ENCODE assay signal across 9 mouse cellular contexts in genomic region chr14:19974429-19974828, GRCm38 (mm10). TPM values are rescaled to one million over a fixed set of nuclear protein-coding genes. Genes with fewer than 3 reads are reported as not detected.
DNase-seq lines count a peak whose midpoint lies in the region; ATAC-seq lines count a peak whose summit lies in the region.
"Had no signal": no experiment of that assay in that cellular context is flagged by ENCODE, and none has a peak within 500 bp of the region (broad histone marks: within the 10 kb centered on the region; RNA-seq: fewer than 3 reads in every experiment).

No protein-coding gene starts in this region.

- peaks cover 29% of the 10 kb centered on the region for H3K4me1 ChIP-seq in lung, embryonic 15.5 days
- H3K4me1 ChIP-seq in intestine, embryonic 16.5 days (ENCODE audit: control insufficient read depth, insufficient read depth, low read length), result peaks cover 22% of the 10 kb centered on the region
- peaks cover 25% of the 10 kb centered on the region; the same call in 1 of the 2 replicates for H3K4me1 ChIP-seq in stomach, embryonic 14.5 days (ENCODE audit: control insufficient read depth, insufficient read depth, low read length)

- peak overlapping the region; percentile 36; the same call in 1 of the 2 replicates for H3K4me3 ChIP-seq in lung, embryonic 15.5 days
- H3K4me3 ChIP-seq in intestine, embryonic 16.5 days (ENCODE audit: low read length), result no peak overlapping the region
- H3K4me3 ChIP-seq in stomach, embryonic 14.5 days (ENCODE audit: low read depth, low read length), result no peak overlapping the region

- WGBS in lung, embryonic 15.5 days, result 54% methylated on average over 5 of the region's 5 CpGs
- WGBS in intestine, embryonic 16.5 days, result 54% methylated on average over 5 of the region's 5 CpGs
- WGBS in stomach, embryonic 14.5 days, result 67% methylated on average over 5 of the region's 5 CpGs

- H3K36me3 ChIP-seq in lung, embryonic 15.5 days, result no peaks in the 10 kb centered on the region
- no peaks in the 10 kb centered on the region for H3K36me3 ChIP-seq in intestine, embryonic 16.5 days (ENCODE audit: control insufficient read depth, insufficient read depth, low read length)
- H3K36me3 ChIP-seq in stomach, embryonic 14.5 days (ENCODE audit: control insufficient read depth, insufficient read depth, low read length), result no peaks in the 10 kb centered on the region

- H3K9me3 ChIP-seq in lung, embryonic 15.5 days, result no peaks in the 10 kb centered on the region
- no peaks in the 10 kb centered on the region for H3K9me3 ChIP-seq in intestine, embryonic 16.5 days (ENCODE audit: control insufficient read depth, low read length)
- no peaks in the 10 kb centered on the region for H3K9me3 ChIP-seq in stomach, embryonic 14.5 days (ENCODE audit: control insufficient read depth, low read depth, low read length)

- H3K27ac ChIP-seq in lung, embryonic 15.5 days, result no peak overlapping the region
- no peak overlapping the region for H3K27ac ChIP-seq in intestine, embryonic 16.5 days (ENCODE audit: low read length)
- no peak overlapping the region for H3K27ac ChIP-seq in stomach, embryonic 14.5 days (ENCODE audit: low read length)

- H3K27me3 ChIP-seq in lung, embryonic 15.5 days, result no peaks in the 10 kb centered on the region
- H3K27me3 ChIP-seq in intestine, embryonic 16.5 days (replicated peaks; ENCODE audit: control insufficient read depth, insufficient read depth, low read length), result no peaks in the 10 kb centered on the region
- no peaks in the 10 kb centered on the region for H3K27me3 ChIP-seq in stomach, embryonic 14.5 days (ENCODE audit: control insufficient read depth, insufficient read depth, low read length)

- H3K9ac ChIP-seq in lung, embryonic 15.5 days, result no peak overlapping the region
- H3K9ac ChIP-seq in intestine, embryonic 16.5 days (ENCODE audit: low read depth, low read length), result no peak overlapping the region
- no peak overlapping the region for H3K9ac ChIP-seq in stomach, embryonic 14.5 days (replicated peaks; ENCODE audit: low read depth, low read length)

- ATAC-seq in CD4-positive, CD25-positive, alpha-beta regulatory T cell, adult 4 months, result no peak
- ATAC-seq in lung, embryonic 15.5 days (ENCODE audit: borderline replicate concordance, extremely low read depth, low FRiP score, low TSS enrichment), result no peak
- no peak for ATAC-seq in intestine, embryonic 16.5 days
- ATAC-seq in stomach, embryonic 14.5 days (ENCODE audit: insufficient number of reproducible peaks, insufficient read depth, low FRiP score, low read depth), result no peak

- peak overlapping the region; percentile 54 for H3K4me2 ChIP-seq in lung, embryonic 15.5 days
- 0 out of 2 replicates have a peak overlapping the region, but pooled peaks have one; percentile 48 for H3K4me2 ChIP-seq in intestine, embryonic 16.5 days (ENCODE audit: low read depth, low read length)
- peak overlapping the region; percentile 30; the same call in 1 of the 2 replicates for H3K4me2 ChIP-seq in stomach, embryonic 14.5 days (replicated peaks; ENCODE audit: low read depth, low read length)

- peak; percentile 20 for DNase-seq in CD4-positive, CD25-positive, alpha-beta regulatory T cell, adult 2 months (ENCODE audit: low read depth, low spot score)
- no peak for DNase-seq in lung, postnatal 14 days
- DNase-seq in testis, postnatal 14 days (ENCODE audit: low spot score), result no peak
- DNase-seq in urinary bladder, postnatal 36 days (ENCODE audit: low spot score in 2 of 2), result no peak
- DNase-seq: kidney, adult 8-10 months had no signal

RNA-seq across cellular contexts. Expression of gene Gng2, which starts 3.0 kb away (rescaled TPM):
- 10 to 100 TPM; 39.1 to 54.2 TPM for polyA plus RNA-seq in CD4-positive, CD25-positive, alpha-beta regulatory T cell, adult 4 months (2017; shearing (Covaris generic))
- 71.5 and 73.0 TPM in 2 replicates for polyA plus RNA-seq in lung, embryonic 15.5 days (2015; fragmentation: Nextera tagmentation; extraction: Ambion mirVana)
- 40.5 and 49.1 TPM in 2 replicates for polyA plus RNA-seq in intestine, embryonic 16.5 days (2015; fragmentation: Nextera tagmentation; extraction: Ambion mirVana)
- polyA plus RNA-seq in stomach, embryonic 14.5 days (2014; fragmentation: Nextera tagmentation; extraction: Ambion mirVana), result 66.1 and 72.5 TPM in 2 replicates
